Mouse (Mus musculus): ENCODE measurements around the gene H2-DMb2.

DNA sequence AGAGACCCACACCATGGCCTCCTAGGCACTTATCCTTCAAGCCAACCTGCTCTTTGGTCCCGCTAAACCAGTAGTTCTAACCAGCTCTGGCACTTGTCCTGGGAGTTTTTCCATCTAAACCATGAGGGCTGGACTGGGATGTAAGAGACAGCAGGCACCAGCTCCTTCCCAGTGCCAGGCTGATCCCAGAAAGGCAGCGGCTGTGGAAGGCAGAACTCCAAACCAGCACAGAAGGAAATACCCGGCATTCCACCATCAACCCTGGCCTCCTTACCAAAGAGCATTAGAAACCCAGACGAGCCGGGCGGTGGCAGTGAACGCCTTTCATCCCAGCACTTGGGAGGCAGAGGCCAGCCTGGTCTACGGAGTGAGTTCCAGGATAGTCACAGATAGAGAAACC lies 32.8 kb upstream of the H2-DMb2 start:
- TF ChIP-seq CTCF (conservative IDR thresholded peaks at IDR 0.05; ENCODE audit: low read length) = no peak
- TF ChIP-seq NANOG (IDR thresholded peaks at IDR 0.05; ENCODE audit: borderline replicate concordance, low read length) = no peak
